Mouse (Mus musculus): ENCODE results near the gene Samd4b. TPM values are rescaled to one million over a fixed set of nuclear protein-coding genes. Genes with fewer than 3 reads are reported as not detected.
"Not testable (repeated sequence)": the region's sequence is repeated elsewhere in the genome, so short reads cannot be mapped to it uniquely, and the experiment has no call there.

Samd4b gene
- total RNA-seq, 2 experiments from 2014 or later: 56.0 to 59.0 TPM

GRCm38 (mm10) chr7:28418096-28418670 lies 179.8 kb downstream of the Samd4b start:
- no peak for DNase-seq (ENCODE audit: low spot score in 2 of 2)

DNA sequence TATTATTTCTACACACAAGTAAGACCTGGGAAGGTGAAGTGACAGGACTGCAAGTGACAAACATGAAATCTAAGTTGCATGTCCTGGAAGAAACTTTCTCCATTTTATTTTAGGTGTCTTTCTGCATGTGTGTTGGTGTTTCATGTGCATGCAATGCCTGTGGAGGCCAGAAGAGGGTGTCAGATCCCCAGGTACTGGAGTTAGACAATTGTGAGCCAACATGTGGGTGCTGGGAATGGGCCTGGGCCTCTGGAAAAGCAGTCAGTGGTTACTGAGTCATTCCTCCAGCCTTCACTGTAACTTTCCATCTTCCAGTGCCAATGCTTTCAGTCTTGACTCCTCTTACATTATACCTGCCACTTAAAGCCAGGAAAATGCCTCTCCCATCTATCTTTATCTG lies 180.6 kb downstream of the Samd4b start:
- DNase-seq (ENCODE audit: low spot score in 2 of 2): no peak

DNA sequence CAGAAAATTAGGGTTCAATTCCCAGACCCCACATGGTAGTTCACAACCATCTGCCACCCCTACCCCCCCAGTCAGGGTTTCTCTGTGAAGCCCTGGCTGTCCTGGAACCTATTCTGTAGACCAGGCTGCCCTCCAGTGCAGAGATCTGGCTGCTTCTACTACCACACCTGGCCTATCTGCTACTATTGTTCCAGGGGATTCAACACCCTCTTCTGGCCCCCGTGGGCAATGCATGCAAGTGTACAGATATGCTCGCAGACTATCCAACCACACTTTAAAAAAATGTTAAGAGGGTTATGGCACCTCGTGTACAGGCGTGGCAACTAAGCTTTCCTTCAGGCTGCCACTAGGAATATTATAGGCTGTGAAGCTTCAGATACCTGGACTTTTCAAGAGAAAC lies 185.1 kb downstream of the Samd4b start:
- DNase-seq (ENCODE audit: low spot score in 2 of 2): no peak

DNA sequence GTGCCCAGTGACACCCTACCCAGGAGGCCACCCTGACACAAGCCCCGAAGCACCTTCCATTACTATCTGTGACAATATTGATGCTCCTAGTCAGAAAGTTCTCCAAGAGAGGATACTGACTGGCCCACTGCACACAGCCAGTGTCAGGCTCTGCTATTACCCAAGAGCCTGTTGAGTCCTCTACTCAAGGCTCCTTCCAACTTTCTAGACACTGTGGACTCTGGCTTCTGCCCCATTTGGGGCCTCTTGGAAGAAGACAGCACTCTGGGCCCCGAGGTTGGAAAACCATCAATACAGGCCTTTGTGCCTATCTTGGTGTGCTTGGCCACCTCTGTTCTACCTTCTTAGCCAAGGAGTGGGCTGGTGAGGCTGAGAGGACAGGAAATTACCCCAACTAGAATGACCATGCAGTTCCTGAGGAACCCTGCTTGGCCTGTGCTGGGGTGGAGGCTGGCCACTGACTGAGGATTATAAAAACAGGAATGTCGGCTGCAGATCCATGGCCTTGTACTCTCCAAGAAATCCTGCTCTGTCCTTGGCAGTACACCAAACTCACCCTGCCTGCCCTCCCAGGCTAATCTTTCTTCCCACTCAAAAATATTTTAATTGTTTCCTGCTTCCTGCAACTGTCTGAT lies 187.0 kb downstream of the Samd4b start:
- DNase-seq (ENCODE audit: low spot score in 2 of 2): peak in 1 of 2 experiments; percentile 28

- no peak for DNase-seq (ENCODE audit: low spot score in 2 of 2)
These were observed 196.0 kb downstream of the Samd4b start for GRCm38 (mm10) chr7:28401942-28402341.

- DNase-seq (ENCODE audit: low spot score in 2 of 2): no peak
These were observed 196.9 kb downstream of the Samd4b start for GRCm38 (mm10) chr7:28401030-28401429.

DNA sequence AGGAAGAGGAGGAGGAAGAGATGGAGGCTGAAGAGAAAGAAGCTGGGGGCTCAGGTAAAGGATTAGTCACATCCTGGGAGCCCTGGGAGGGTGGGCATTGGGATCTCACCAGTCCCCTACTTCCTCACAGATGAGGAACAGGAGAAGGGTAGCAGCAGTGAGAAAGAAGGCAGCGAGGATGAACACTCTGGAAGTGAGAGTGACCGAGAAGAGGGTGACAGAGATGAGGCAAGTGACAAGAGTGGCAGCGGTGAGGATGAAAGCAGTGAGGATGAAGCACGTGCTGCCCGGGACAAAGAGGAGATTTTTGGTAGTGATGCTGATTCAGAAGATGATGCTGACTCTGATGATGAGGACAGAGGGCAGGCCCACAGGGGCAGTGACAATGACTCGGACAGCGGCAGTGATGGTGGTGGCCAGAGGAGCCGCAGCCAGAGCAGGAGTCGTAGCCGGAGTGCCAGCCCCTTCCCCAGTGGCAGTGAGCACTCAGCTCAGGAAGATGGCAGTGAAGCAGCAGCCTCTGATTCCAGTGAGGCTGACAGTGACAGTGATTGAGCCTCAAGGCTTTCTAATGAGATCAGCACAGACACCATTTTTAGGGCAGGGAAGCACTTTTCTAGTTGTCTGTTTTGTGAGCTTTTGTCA lies 199.1 kb downstream of the Samd4b start:
- no peak for DNase-seq (ENCODE audit: low spot score in 2 of 2)

DNA sequence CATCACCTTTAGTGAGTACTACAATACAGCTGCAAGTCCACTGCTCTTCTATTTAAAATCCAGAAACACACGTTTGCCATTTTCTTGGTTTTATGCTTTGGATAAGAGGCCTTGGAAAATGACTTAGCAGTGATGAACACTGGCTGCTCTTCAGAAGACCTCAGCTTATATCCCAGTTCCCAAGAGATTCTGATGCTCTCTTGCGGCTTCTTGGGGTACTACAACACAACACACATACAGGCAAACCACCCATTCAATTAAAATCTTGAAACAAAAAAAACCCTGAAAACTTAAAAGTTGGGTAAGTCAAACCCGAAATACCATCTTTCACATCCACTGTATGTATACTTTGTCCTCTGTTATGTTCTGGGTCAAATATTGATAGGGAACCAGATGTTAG lies 199.9 kb downstream of the Samd4b start:
- no peak for DNase-seq (ENCODE audit: low spot score in 2 of 2)

- no peak for DNase-seq (ENCODE audit: low spot score in 2 of 2)
These were observed 202.5 kb downstream of the Samd4b start for GRCm38 (mm10) chr7:28395425-28395824.

DNA sequence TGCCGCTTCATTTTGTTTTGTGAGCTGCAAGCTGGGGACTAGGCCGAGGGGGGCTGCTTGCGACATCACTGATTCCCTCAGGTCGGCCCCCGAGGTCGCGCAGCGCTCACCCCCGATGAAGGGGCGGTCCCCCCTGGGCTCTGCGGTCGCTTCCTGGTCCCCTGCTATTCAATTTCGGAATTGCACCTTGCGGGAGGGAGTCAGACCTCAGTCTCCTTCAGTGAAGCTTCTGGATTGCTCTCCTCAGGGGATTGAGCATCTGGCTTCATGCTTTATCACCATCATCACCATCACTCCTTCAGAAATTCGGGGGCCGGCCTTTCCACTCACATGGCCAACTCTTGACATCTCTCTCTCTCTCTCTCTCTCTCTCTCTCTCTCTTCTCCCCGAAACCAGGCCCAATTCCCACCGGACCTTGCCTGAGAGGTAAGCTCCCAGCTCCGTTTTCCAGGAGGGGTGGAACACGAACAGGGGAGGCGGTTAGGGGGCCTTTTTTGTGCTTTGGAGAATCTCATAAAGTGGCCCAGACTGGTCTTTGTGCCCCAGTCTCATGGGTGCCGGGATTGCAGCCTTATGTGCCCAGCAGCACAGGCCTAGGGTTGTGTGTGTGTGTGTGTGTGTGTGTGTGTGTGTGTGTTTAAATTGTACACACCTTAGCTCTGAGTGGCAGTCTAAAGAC lies 204.5 kb downstream of the Samd4b start:
- DNase-seq (ENCODE audit: low spot score in 2 of 2): no peak

- peak in 1 of 2 experiments; percentile 91 for DNase-seq (ENCODE audit: low spot score in 2 of 2)
These were observed 205.3 kb downstream of the Samd4b start, which contains the start of the genes Med29 and Paf1 for GRCm38 (mm10) chr7:28392429-28393271. TSS of gene Med29 (minus strand) at chr7:28392708. TSS of gene Paf1 (plus strand) at chr7:28392951.

- no peak for DNase-seq (ENCODE audit: low spot score in 2 of 2)
These were observed 207.6 kb downstream of the Samd4b start for GRCm38 (mm10) chr7:28390331-28390730.

GRCm38 (mm10) chr7:28387384-28387783 lies 210.6 kb downstream of the Samd4b start:
- not testable (repeated sequence) for DNase-seq (ENCODE audit: low spot score in 2 of 2)

GRCm38 (mm10) chr7:28386877-28387276 lies 211.1 kb downstream of the Samd4b start:
- DNase-seq (ENCODE audit: low spot score in 2 of 2): not testable (repeated sequence)

DNA sequence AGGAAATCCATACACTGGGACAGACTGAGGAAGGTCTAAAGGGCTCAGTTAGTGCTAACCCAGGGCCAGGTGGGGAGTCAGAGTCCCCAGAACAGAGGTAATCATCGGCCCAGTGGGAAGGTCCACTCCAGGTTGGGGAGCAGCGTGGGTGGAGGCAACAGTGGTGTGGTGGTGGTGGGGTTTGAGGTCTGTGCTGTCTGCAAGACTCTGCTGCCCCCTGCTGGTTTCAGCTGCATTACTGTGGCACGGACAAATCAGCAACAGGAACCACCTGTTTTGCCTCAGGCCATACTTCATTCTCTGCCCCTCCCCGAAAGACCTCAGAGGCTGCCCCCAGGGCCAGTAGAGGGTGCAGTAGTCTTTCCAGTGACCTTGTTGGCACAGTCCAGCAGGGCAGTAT lies 211.5 kb downstream of the Samd4b start:
- peak in 1 of 2 experiments; percentile 76 for DNase-seq (ENCODE audit: low spot score in 2 of 2)

GRCm38 (mm10) chr7:28386007-28386406 lies 211.9 kb downstream of the Samd4b start:
- DNase-seq (ENCODE audit: low spot score in 2 of 2): no peak

GRCm38 (mm10) chr7:28385196-28385595 lies 212.7 kb downstream of the Samd4b start:
- no peak for DNase-seq (ENCODE audit: low spot score in 2 of 2)

GRCm38 (mm10) chr7:28384162-28384561 lies 213.8 kb downstream of the Samd4b start:
- DNase-seq (ENCODE audit: low spot score in 2 of 2): no peak

DNA sequence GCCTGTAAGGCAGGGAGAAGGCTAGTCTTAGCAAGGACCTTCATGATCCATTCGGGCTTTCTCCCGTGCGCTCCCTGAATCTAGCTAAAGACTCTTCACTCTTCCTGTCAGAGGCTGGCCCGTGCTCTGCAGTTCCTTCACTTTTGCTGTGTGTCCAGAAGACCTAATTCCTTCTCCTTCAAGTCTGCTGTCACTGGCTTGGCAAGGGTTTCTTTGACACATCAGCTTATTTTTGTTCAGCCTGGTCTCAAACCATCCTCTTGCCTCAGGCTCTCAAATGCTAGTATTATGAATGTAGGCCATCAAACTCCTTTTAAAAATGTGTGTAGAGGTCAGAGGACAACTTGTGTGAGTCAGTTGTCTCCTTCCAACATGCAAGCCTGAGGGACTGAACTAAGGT lies 214.3 kb downstream of the Samd4b start:
- no peak for DNase-seq (ENCODE audit: low spot score in 2 of 2)

GRCm38 (mm10) chr7:28382981-28383396 lies 215.0 kb downstream of the Samd4b start:
- peak in 1 of 2 experiments; percentile 32 for DNase-seq (ENCODE audit: low spot score in 2 of 2)

All from adrenal gland, postnatal 4 days (tissue).